Mouse (Mus musculus) ES-Bruce4 (cell line): ENCODE measurements around the gene Gm32742.

Experiments used
- CTCF ChIP-seq: IDR thresholded peaks from one replicate; pipeline ENCODE4 v1.8.1; 2011; ENCODE audit warnings: low read depth, low read length
- EP300 ChIP-seq: IDR thresholded peaks from 2 replicates; pipeline ENCODE4 v1.6.1; 2011; ENCODE audit warnings: low read depth, low read length; ENCODE audit not compliant: insufficient read depth
- POLR2A ChIP-seq: IDR thresholded peaks from one replicate; pipeline ENCODE4 v1.8.1; 2011; ENCODE audit warnings: low read length; ENCODE audit not compliant: insufficient read depth

DNA sequence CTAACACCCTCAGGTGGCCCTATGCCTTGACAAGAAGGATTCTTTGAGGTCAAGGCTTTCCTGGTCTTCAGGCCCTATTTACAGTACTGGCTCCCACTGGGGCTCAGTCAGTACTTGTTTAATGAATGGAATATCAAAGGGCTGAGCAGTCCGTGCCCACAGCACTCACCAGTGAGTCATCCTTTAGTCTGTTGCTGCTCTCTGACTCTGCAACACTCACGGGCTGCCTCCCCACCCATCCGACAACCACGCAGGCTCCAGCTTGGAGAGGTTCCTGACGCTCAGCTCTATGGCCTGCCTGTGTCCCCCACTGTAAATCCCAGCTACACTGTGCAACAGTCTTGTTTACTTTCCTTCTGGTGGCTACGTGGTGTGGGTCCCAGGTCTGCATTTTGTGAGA lies 5.0 kb upstream of the Gm32742 start:
- TF ChIP-seq CTCF (no peak), POLR2A (no peak), EP300 (no peak)
